Mouse (Mus musculus) urinary bladder, postnatal 14 days (tissue): ENCODE results near the gene Six3.

Source experiments
- DNase-seq: peaks from one replicate; pipeline ENCODE4 v3.0.0; 2021; ENCODE audit warnings: low spot score

The Six3 gene

GRCm38 (mm10) chr17:85613266-85613860 lies at the start of gene Six3:
Six3 (plus strand) TSS chr17:85613608.
- no peak for DNase-seq

GRCm38 (mm10) chr17:85564107-85564506 lies 49.3 kb upstream of the Six3 start:
- no peak for DNase-seq

- no peak for DNase-seq
Observed at GRCm38 (mm10) chr17:85574023-85574422, 39.4 kb upstream of the Six3 start.

- no peak for DNase-seq
Observed at GRCm38 (mm10) chr17:85578290-85578689, 35.1 kb upstream of the Six3 start.

GRCm38 (mm10) chr17:85579350-85579749 lies 34.1 kb upstream of the Six3 start:
- no peak for DNase-seq

GRCm38 (mm10) chr17:85580221-85580620 lies 33.2 kb upstream of the Six3 start:
- DNase-seq = no peak

GRCm38 (mm10) chr17:85584170-85584569 lies 29.2 kb upstream of the Six3 start:
- DNase-seq = no peak

GRCm38 (mm10) chr17:85584573-85584972 lies 28.8 kb upstream of the Six3 start:
- no peak for DNase-seq

GRCm38 (mm10) chr17:85585779-85586178 lies 27.6 kb upstream of the Six3 start:
- DNase-seq = no peak

- DNase-seq = no peak
Observed at GRCm38 (mm10) chr17:85591976-85592375, 21.4 kb upstream of the Six3 start.

- no peak for DNase-seq
Observed at GRCm38 (mm10) chr17:85595853-85596252, 17.6 kb upstream of the Six3 start.

GRCm38 (mm10) chr17:85596341-85596890 lies 17.0 kb upstream of the Six3 start:
- no peak for DNase-seq

GRCm38 (mm10) chr17:85599520-85599919 lies 13.9 kb upstream of the Six3 start:
- DNase-seq = no peak

GRCm38 (mm10) chr17:85606463-85606862 lies 6.9 kb upstream of the Six3 start:
- no peak for DNase-seq

GRCm38 (mm10) chr17:85607556-85608365 lies 5.6 kb upstream of the Six3 start:
- no peak for DNase-seq

- no peak for DNase-seq
Observed at GRCm38 (mm10) chr17:85608366-85609093, 4.9 kb upstream of the Six3 start.

- DNase-seq = no peak
Observed at GRCm38 (mm10) chr17:85609094-85609425, 4.3 kb upstream of the Six3 start.

- no peak for DNase-seq
Observed at GRCm38 (mm10) chr17:85609621-85610392, 3.6 kb upstream of the Six3 start.

- no peak for DNase-seq
Observed at GRCm38 (mm10) chr17:85610393-85611115, 2.9 kb upstream of the Six3 start.

- DNase-seq = no peak
Observed at GRCm38 (mm10) chr17:85611521-85612515, 1.6 kb upstream of the Six3 start.
